Mouse (Mus musculus) embryonic facial prominence, embryonic 14.5 days (tissue): ENCODE results near the gene Mns1. TPM values are rescaled to one million over a fixed set of nuclear protein-coding genes. Genes with fewer than 3 reads are reported as not detected.

Source experiments
- ATAC-seq: fragments of 200-750 bp; cut with Nextera tagmentation; 2 replicates; pipeline ENCODE4 v1.8.0; 2017; ENCODE audit warnings: low read depth, moderate number of reproducible peaks, moderate TSS enrichment
- DNase-seq: peaks from one replicate; pipeline ENCODE4 v3.0.0-alpha.2; 2015; ENCODE audit warnings: low spot score
- H3K27ac ChIP-seq: fragments of 300-500 bp; sonication (generic); replicated peaks from 2 replicates; pipeline ENCODE4 v1.5.1; 2014; ENCODE audit warnings: low read depth, mild to moderate bottlenecking, low read length, moderate library complexity
- H3K27me3 ChIP-seq: fragments of 300-500 bp; sonication (generic); replicated peaks from 2 replicates; pipeline ENCODE4 v1.6.1; 2014; ENCODE audit warnings: low read length; ENCODE audit not compliant: control insufficient read depth, insufficient read depth
- H3K36me3 ChIP-seq: fragments of 300-500 bp; sonication (generic); 2 replicates; pipeline ENCODE4 v1.6.1; 2014; ENCODE audit warnings: low read length, mixed read lengths; ENCODE audit not compliant: control insufficient read depth, insufficient read depth
- H3K4me1 ChIP-seq: fragments of 300-500 bp; sonication (generic); 2 replicates; pipeline ENCODE4 v1.6.1; 2014; ENCODE audit warnings: antibody characterized with exemption, low read length; ENCODE audit not compliant: control insufficient read depth, insufficient read depth
- H3K4me2 ChIP-seq: fragments of 300-500 bp; sonication (generic); 2 replicates; pipeline ENCODE4 v1.6.1; 2014; ENCODE audit warnings: low read depth, mild to moderate bottlenecking, low read length, moderate library complexity, mixed read lengths
- H3K4me3 ChIP-seq: fragments of 300-500 bp; sonication (generic); 2 replicates; pipeline ENCODE4 v1.5.1; 2014; ENCODE audit warnings: low read depth, mild to moderate bottlenecking, low read length
- H3K9ac ChIP-seq: fragments of 300-500 bp; sonication (generic); 2 replicates; pipeline ENCODE4 v1.6.1; 2014; ENCODE audit warnings: low read depth, mild to moderate bottlenecking, low read length, moderate library complexity, mixed read lengths
- H3K9me3 ChIP-seq: fragments of 300-500 bp; sonication (generic); 2 replicates; pipeline ENCODE4 v1.6.1; 2016; ENCODE audit warnings: low read length; ENCODE audit not compliant: control insufficient read depth
- WGBS: fragments of 180-500 bp; shearing (Covaris S2); extraction: QIAGEN DNeasy Blood & Tissue Kit; methylation state at CpG from one replicate; pipeline ENCODE4 v1.1.7; 2014; 5-methylcytosine and 5-hydroxymethylcytosine counted together
- polyA plus RNA-seq: library from polyadenylated mRNA; unstranded; fragments of >200 nt; fragmentation: Nextera tagmentation; extraction: Ambion mirVana; gene quantifications from 2 replicates; pipeline ENCODE4 v1.2.1, GENCODE M21; 2014

Mns1 gene
- polyA plus RNA-seq, 1 experiment from 2014 or later = 24.3 TPM

GRCm38 (mm10) chr9:72456374-72456773 lies 18.6 kb downstream of the Mns1 start:
- no peak for DNase-seq
- WGBS = 31% methylated on average over 1 of the region's 1 CpGs

DNA sequence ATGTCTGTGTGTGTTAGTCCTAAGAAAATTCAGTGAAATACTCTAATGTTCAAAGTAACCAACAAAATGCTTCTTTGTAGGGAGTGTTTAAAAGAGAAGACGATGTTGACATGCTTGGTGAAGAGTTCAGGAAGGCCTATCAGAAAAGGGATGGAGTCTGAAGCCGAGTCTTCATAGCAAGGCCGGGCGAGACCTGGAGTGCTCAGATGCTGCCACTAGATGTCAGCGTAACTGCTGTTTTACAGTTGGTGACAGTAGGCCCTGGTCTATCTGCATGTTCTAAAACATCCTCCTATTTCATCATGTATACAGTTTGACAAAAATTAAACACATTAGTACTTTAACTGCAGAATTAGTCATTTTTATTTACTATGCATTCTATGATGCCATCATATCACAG lies 20.4 kb downstream of the Mns1 start:
- Histone ChIP-seq H3K4me2 (no peak overlapping the region), H3K4me3 (no peak overlapping the region), H3K36me3 (peaks cover 32% of the 10 kb centered on the region), H3K9ac (no peak overlapping the region), H3K9me3 (no peaks in the 10 kb centered on the region), H3K27ac (no peak overlapping the region), H3K27me3 (no peaks in the 10 kb centered on the region), H3K4me1 (no peaks in the 10 kb centered on the region)
- ATAC-seq = peak; percentile 82; the same call in 1 of the 2 replicates
- 15% methylated on average over 5 of the region's 5 CpGs for WGBS
- peak; percentile 77 for DNase-seq

More at GRCm38 (mm10) chr9:72456374-72456773, 18.6 kb downstream of the Mns1 start:
- no peak for ATAC-seq
- Histone ChIP-seq H3K27ac (no peak overlapping the region), H3K36me3 (peaks cover 28% of the 10 kb centered on the region), H3K9ac (no peak overlapping the region), H3K4me3 (no peak overlapping the region), H3K4me2 (no peak overlapping the region), H3K9me3 (no peaks in the 10 kb centered on the region), H3K4me1 (no peaks in the 10 kb centered on the region), H3K27me3 (no peaks in the 10 kb centered on the region)

DNA sequence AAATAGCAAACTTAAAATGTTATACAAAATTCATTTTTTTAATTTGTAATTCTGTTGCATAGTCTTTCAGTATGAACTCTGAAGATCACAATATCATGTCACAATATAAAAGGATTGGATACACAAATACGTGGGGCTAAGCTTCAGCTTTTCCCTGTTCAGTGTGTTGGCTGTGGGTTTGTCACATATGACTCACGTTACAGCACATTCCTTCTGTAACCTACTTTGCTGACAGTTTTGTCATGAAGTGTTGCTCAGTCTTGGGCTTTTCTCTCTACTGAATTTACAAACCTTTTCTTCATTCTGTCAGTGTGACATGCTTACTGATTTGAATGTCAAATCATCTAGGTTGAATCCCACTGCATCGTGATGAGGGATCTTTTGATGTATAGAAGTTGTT lies 21.9 kb downstream of the Mns1 start:
- no peaks in the 10 kb centered on the region for H3K27me3 ChIP-seq
- no peak overlapping the region for H3K4me2 ChIP-seq
- no peaks in the 10 kb centered on the region for H3K4me1 ChIP-seq
- no peaks in the 10 kb centered on the region for H3K9me3 ChIP-seq
- ATAC-seq = no peak
- 70% methylated on average over 3 of the region's 3 CpGs for WGBS
- peaks cover 32% of the 10 kb centered on the region for H3K36me3 ChIP-seq
- no peak overlapping the region for H3K4me3 ChIP-seq
- no peak for DNase-seq
- H3K27ac ChIP-seq = no peak overlapping the region
- H3K9ac ChIP-seq = no peak overlapping the region

DNA sequence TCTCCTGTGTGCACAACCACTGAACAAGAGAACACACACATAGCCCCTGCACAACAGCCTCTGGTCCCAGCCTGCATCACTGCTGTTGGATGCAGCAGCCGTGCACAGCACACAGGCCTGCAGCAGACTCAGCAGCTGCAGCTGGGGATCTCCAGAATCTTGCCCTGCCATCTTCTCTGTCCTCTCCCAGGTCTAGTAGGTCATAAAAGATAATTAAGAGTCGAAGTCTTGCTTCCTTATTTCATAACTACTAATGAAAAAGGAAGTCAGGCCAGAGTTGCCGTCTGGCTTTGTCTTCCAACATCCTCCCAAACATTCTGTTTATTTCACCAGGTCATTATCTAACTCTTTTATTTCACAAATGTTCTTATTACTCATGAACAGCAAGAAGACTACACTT lies 23.0 kb downstream of the Mns1 start:
- ATAC-seq (no peak), DNase-seq (no peak)
- WGBS = 81% methylated on average over 3 of the region's 3 CpGs

GRCm38 (mm10) chr9:72462427-72462826 lies 24.6 kb downstream of the Mns1 start:
- H3K27me3 ChIP-seq = no peaks in the 10 kb centered on the region
- H3K9ac ChIP-seq = no peak overlapping the region
- no peak overlapping the region for H3K4me3 ChIP-seq
- WGBS = 92% methylated on average over 2 of the region's 2 CpGs
- no peak overlapping the region for H3K4me2 ChIP-seq
- DNase-seq = no peak
- ATAC-seq = no peak
- H3K9me3 ChIP-seq = no peaks in the 10 kb centered on the region
- no peak overlapping the region for H3K27ac ChIP-seq
- no peaks in the 10 kb centered on the region for H3K4me1 ChIP-seq
- H3K36me3 ChIP-seq = peaks cover 32% of the 10 kb centered on the region

More for the DNA sequence above, 23.0 kb downstream of the Mns1 start:
- Histone ChIP-seq H3K9me3 (no peaks in the 10 kb centered on the region), H3K27me3 (no peaks in the 10 kb centered on the region), H3K4me2 (no peak overlapping the region), H3K9ac (no peak overlapping the region), H3K36me3 (peaks cover 32% of the 10 kb centered on the region), H3K4me3 (no peak overlapping the region), H3K27ac (no peak overlapping the region), H3K4me1 (no peaks in the 10 kb centered on the region)

- H3K36me3 ChIP-seq = peaks cover 19% of the 10 kb centered on the region
- ATAC-seq (no peak), DNase-seq (no peak)
- H3K9ac ChIP-seq = no peak overlapping the region
- WGBS = 83% methylated on average over 1 of the region's 1 CpGs
- no peaks in the 10 kb centered on the region for H3K27me3 ChIP-seq
- no peaks in the 10 kb centered on the region for H3K4me1 ChIP-seq
- no peak overlapping the region for H3K4me2 ChIP-seq
- no peak overlapping the region for H3K4me3 ChIP-seq
- H3K27ac ChIP-seq = no peak overlapping the region
- no peaks in the 10 kb centered on the region for H3K9me3 ChIP-seq
Observed at GRCm38 (mm10) chr9:72464806-72465205, 27.0 kb downstream of the Mns1 start.

DNA sequence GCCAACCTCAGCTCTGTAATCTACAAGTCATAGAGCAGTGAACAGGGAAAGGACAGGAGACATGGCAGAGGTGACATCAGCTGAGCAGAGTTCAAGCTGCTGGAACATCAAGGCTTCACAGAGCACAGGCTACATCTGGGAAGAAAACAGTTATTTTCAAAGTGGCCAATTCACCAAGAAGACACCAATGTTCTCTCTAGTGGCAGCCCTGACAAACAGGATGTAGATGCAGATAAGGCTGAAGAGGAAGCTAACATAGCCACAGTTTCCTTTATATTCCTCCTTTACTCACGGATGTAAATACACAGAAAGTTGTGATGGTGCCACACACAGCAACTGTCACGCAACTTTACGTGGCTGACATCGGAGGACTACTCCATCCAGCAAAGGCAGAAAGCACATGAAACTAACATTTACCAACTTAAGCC lies 28.0 kb downstream of the Mns1 start:
- H3K4me2 ChIP-seq = no peak overlapping the region
- no peak overlapping the region for H3K27ac ChIP-seq
- 93% methylated on average over 4 of the region's 4 CpGs for WGBS
- H3K9ac ChIP-seq = no peak overlapping the region
- H3K4me3 ChIP-seq = no peak overlapping the region
- H3K27me3 ChIP-seq = no peaks in the 10 kb centered on the region
- DNase-seq (no peak), ATAC-seq (no peak)
- no peaks in the 10 kb centered on the region for H3K9me3 ChIP-seq
- H3K36me3 ChIP-seq = peaks cover 13% of the 10 kb centered on the region
- no peaks in the 10 kb centered on the region for H3K4me1 ChIP-seq

DNA sequence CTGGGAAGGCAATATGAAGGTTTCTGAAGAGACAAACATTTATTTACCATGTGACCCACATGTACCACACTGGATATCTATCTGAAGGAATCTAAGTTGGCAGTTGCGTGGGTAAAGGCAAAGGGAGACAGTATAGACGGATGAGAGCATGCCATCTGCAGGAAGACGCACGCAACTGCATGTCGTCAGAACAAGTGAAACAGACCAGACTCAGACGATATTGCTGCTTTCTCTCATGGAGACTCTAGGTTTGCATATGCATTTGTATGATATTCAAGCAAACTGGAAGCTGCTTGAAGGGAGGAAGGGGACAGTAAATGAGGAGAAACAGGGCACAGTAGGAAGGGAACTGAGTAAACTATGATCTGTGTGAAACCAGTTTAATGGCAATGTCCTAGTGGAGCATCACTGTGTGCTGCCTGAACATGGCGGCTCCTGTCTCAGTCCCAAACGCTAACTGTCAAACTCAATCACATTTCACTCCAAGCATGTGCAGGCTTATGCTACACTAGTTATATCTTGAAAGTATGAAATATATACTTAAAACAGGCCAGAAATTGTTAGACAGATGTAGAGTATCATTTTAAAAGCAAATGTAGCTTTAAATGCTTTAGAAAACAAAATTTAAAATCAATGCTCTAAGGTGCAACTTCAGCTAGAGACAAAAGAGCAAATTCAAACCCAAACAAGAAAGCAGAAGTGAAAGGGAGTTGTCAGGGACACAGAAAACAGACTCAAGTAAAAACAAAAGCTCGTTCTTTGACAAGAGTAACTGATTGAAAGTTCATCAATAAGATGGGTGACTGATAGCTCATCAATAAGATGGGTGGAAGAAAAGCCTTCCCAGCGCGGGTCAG lies 30.0 kb downstream of the Mns1 start:
- Histone ChIP-seq H3K4me2 (no peak overlapping the region), H3K9ac (no peak overlapping the region), H3K9me3 (no peaks in the 10 kb centered on the region), H3K27me3 (no peaks in the 10 kb centered on the region), H3K36me3 (peaks cover 11% of the 10 kb centered on the region), H3K4me3 (no peak overlapping the region), H3K27ac (no peak overlapping the region), H3K4me1 (no peaks in the 10 kb centered on the region)
- no peak for ATAC-seq
- 66% methylated on average over 11 of the region's 11 CpGs for WGBS
- DNase-seq = peak; percentile 11

DNA sequence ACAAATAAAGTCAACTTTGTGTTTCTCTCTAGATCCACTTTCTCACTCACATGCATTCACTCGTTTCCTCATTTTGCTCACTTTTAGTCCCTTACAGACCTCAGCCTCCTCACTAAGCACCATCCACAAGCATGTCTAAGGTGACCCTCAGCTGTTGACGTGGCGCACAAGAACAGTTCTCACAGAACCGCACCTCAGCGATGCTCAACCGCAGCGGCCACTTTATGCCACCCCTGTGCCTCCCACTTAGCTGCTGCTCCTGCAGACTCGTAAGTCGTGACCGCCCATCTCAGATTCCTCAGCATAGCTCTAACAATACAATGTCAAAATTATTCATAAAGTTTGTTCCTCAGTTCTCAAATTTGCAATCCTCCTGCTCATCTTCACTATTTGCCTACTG lies 30.8 kb downstream of the Mns1 start:
- Histone ChIP-seq H3K9ac (no peak overlapping the region), H3K4me1 (no peaks in the 10 kb centered on the region), H3K27ac (no peak overlapping the region), H3K9me3 (no peaks in the 10 kb centered on the region), H3K27me3 (no peaks in the 10 kb centered on the region), H3K4me2 (no peak overlapping the region), H3K36me3 (peaks cover 19% of the 10 kb centered on the region), H3K4me3 (no peak overlapping the region)
- WGBS = 91% methylated on average over 10 of the region's 10 CpGs
- no peak for DNase-seq
- ATAC-seq = no peak
